Mouse (Mus musculus): ENCODE measurements around the gene Hemk1. TPM values are rescaled to one million over a fixed set of nuclear protein-coding genes. Genes with fewer than 3 reads are reported as not detected.
"Not testable (repeated sequence)": the region's sequence is repeated elsewhere in the genome, so short reads cannot be mapped to it uniquely, and the experiment has no call there.

The Hemk1 gene
- polyA plus RNA-seq, 1 experiment from 2014 or later = 2.6 TPM

DNA sequence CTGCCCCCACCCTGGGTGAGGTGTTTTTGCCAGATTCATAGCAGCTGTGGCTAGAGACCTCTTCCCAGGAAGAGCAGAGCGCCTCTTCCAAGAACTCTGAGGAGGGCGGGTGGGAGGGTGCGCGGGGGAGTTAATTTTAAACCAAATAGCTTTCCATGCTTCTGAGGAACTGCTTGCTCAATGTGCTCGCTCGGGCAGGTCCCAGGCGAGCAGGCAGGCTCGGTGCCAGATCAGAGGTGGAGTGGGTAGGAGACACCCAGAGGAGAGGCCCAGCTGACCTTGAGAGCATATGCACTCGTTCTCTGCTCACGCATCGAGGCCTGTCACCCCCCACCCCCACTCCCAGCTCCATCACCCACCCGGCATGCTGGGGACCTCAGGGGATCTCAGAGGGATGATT, 30.3 kb downstream of the Hemk1 start:
- H3K27ac ChIP-seq = no peak overlapping the region
- no peak overlapping the region for H3K4me3 ChIP-seq (ENCODE audit: inconsistent target)
- WGBS (ENCODE audit: missing documents) = 54% methylated on average over 12 of the region's 12 CpGs
- no peaks in the 10 kb centered on the region for H3K79me2 ChIP-seq (ENCODE audit: inconsistent target)
- H3K36me3 ChIP-seq (ENCODE audit: inconsistent target) = no peaks in the 10 kb centered on the region

DNA sequence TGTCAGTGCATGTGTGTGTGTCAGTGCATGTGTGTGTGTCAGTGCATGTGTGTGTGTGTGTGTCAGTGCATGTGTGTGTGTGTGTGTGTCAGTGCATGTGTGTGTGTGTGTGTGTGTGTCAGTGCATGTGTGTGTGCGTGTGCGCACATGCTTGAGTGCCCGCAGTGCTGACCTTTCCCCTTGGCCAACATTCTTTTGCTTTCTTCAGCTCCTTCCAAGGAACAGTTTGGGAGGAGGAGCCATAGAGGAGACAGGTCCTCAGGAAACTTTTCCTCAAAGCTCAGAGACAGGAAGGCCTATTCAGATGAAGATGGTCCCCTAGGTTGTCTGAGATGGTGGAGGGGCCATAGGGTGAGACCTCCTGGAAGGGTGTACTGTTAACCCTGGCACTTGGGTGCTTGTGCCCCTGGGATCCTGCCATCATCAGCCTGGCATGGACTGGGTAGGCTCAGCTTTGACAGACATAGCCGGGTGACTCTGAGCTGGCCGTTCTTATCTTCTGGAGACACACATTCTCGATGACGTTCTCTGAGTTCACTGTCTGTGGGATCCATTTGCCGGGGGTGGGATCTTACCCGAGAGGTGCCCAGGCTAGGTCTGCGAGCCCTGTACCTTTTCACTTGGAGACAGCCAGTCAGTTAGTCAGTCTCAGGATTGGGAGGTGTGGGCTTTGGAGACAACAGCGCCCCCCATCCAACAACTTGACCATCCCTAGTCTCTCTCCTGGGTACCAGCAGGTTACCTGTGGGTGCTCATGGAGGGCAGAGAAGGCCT, 30.9 kb downstream of the Hemk1 start:
- Histone ChIP-seq H3K4me3 (ENCODE audit: inconsistent target) (no peak overlapping the region), H3K36me3 (ENCODE audit: inconsistent target) (no peaks in the 10 kb centered on the region), H3K79me2 (ENCODE audit: inconsistent target) (no peaks in the 10 kb centered on the region), H3K27ac (no peak overlapping the region)
- 79% methylated on average over 11 of the region's 11 CpGs for WGBS (ENCODE audit: missing documents)

GRCm38 (mm10) chr9:107306673-107307072, 31.5 kb downstream of the Hemk1 start:
- not testable (repeated sequence) for H3K27ac ChIP-seq; H3K79me2 ChIP-seq (ENCODE audit: inconsistent target); H3K4me3 ChIP-seq (ENCODE audit: inconsistent target); H3K36me3 ChIP-seq (ENCODE audit: inconsistent target)
- 91% methylated on average over 1 of the region's 1 CpGs for WGBS (ENCODE audit: missing documents)

GRCm38 (mm10) chr9:107305601-107306542, 32.3 kb downstream of the Hemk1 start:
- no peaks in the 10 kb centered on the region for H3K79me2 ChIP-seq (ENCODE audit: inconsistent target)
- no peaks in the 10 kb centered on the region for H3K36me3 ChIP-seq (ENCODE audit: inconsistent target)
- H3K4me3 ChIP-seq (ENCODE audit: inconsistent target) = no peak overlapping the region
- no peak overlapping the region for H3K27ac ChIP-seq
- WGBS (ENCODE audit: missing documents) = 52% methylated on average over 13 of the region's 13 CpGs

GRCm38 (mm10) chr9:107305012-107305411, 33.1 kb downstream of the Hemk1 start:
- Histone ChIP-seq H3K4me3 (ENCODE audit: inconsistent target) (no peak overlapping the region), H3K27ac (no peak overlapping the region), H3K36me3 (ENCODE audit: inconsistent target) (no peaks in the 10 kb centered on the region), H3K79me2 (ENCODE audit: inconsistent target) (no peaks in the 10 kb centered on the region)
- 89% methylated on average over 4 of the region's 4 CpGs for WGBS (ENCODE audit: missing documents)

DNA sequence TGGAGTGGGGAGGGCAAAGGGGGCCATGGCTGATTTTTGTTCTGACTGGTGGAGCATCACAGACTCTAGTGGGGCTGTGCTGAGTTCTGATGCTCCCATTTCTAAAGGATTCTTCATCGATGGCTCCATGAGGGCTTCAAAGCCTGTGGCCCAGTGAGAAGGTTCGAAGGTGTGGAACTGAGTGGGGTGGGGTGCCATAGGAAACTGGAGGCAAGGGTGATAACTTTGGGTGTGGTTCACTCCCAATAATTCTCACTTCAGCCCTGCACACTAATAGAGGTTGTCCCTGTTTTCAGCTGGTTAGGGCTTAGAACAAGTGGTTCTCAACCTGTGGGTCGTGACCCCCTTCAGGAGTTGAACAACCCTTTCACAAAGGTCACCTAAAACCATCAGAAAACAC, 33.8 kb downstream of the Hemk1 start:
- Histone ChIP-seq H3K27ac (no peak overlapping the region), H3K36me3 (ENCODE audit: inconsistent target) (no peaks in the 10 kb centered on the region), H3K4me3 (ENCODE audit: inconsistent target) (no peak overlapping the region), H3K79me2 (ENCODE audit: inconsistent target) (no peaks in the 10 kb centered on the region)
- WGBS (ENCODE audit: missing documents) = 91% methylated on average over 3 of the region's 3 CpGs

- H3K36me3 ChIP-seq (ENCODE audit: inconsistent target) = no peaks in the 10 kb centered on the region
- no peaks in the 10 kb centered on the region for H3K79me2 ChIP-seq (ENCODE audit: inconsistent target)
- no peak overlapping the region for H3K4me3 ChIP-seq (ENCODE audit: inconsistent target)
- 97% methylated on average over 5 of the region's 5 CpGs for WGBS (ENCODE audit: missing documents)
- no peak overlapping the region for H3K27ac ChIP-seq
Observed at GRCm38 (mm10) chr9:107303900-107304299, 34.2 kb downstream of the Hemk1 start.

DNA sequence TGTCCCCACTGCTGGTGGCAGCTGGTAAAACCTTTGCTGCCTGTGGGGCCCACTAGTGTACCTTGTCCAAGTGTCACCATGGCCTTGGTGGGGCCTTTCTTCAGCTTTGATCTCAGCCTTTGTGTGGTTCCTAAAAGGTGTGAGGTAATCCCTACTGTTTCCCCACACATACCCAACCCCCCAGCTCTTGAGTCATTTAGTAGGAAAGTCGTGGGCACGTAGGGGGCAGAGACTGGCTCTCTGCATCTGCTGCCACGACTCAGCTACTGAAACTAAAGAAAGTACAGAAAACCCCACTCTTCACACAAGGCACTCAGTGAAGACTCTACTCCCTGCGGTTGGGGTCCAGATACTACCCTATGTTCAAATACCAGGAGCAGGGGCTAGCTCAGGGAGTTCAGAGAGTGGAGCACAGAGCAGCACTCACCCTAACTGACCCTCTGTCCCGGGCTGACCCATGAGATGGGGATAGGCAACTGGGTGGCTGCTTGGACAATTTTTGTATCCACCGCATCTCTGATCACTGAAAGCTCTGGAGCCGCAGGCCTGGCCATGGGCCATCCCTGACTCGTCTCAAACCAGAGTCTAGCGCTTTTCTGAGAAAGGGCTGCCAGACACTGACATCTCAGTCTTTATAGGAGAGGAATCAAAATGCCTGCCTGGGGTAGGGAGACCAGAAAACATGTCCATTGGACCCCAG, 34.9 kb downstream of the Hemk1 start:
- WGBS (ENCODE audit: missing documents) = 73% methylated on average over 9 of the region's 9 CpGs
- H3K4me3 ChIP-seq (ENCODE audit: inconsistent target) = no peak overlapping the region
- no peaks in the 10 kb centered on the region for H3K36me3 ChIP-seq (ENCODE audit: inconsistent target)
- no peaks in the 10 kb centered on the region for H3K79me2 ChIP-seq (ENCODE audit: inconsistent target)
- no peak overlapping the region for H3K27ac ChIP-seq

GRCm38 (mm10) chr9:107302592-107302991, 35.6 kb downstream of the Hemk1 start:
- no peaks in the 10 kb centered on the region for H3K36me3 ChIP-seq (ENCODE audit: inconsistent target)
- no peak overlapping the region for H3K27ac ChIP-seq
- WGBS (ENCODE audit: missing documents) = 88% methylated on average over 7 of the region's 7 CpGs
- H3K79me2 ChIP-seq (ENCODE audit: inconsistent target) = no peaks in the 10 kb centered on the region
- no peak overlapping the region for H3K4me3 ChIP-seq (ENCODE audit: inconsistent target)

DNA sequence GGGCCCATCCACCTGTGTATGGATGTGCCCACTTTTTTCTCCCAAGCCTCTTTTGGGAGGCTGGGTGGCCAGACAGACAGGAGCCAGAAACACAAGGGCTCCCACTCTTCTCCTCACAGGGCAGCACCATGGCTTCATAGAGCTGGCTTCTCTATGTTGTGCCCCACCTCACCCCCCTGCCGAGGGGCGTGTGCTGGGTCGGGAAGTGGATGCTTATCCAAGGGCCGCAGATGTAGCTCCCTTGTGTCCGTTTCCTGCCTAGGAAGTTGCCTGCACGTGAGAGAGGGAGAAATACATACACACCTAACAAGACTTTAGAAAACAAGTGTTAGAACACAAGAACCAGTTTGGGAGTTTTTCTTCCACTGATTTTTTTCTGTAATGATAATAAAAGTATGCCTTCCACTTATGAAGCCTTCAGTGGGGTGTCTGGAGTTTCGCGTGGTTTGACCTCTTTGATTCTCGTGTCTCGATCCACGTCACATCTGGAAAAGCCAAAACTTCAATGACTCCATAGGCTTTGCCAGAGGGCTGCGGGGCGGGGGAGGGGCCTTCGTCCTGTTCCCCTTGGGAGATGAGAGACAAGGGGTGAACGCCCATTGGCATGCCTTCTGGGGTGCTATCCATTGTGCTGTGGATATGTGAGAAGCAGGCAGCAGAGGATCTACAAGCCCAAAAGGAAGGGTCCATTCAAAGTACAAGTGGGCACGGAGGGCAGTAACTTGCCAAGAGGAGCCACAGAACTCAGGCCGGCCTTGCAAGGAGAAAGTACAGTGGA, 36.4 kb downstream of the Hemk1 start:
- Histone ChIP-seq H3K79me2 (ENCODE audit: inconsistent target) (no peaks in the 10 kb centered on the region), H3K36me3 (ENCODE audit: inconsistent target) (no peaks in the 10 kb centered on the region), H3K27ac (no peak overlapping the region), H3K4me3 (ENCODE audit: inconsistent target) (no peak overlapping the region)
- WGBS (ENCODE audit: missing documents) = 93% methylated on average over 17 of the region's 17 CpGs

DNA sequence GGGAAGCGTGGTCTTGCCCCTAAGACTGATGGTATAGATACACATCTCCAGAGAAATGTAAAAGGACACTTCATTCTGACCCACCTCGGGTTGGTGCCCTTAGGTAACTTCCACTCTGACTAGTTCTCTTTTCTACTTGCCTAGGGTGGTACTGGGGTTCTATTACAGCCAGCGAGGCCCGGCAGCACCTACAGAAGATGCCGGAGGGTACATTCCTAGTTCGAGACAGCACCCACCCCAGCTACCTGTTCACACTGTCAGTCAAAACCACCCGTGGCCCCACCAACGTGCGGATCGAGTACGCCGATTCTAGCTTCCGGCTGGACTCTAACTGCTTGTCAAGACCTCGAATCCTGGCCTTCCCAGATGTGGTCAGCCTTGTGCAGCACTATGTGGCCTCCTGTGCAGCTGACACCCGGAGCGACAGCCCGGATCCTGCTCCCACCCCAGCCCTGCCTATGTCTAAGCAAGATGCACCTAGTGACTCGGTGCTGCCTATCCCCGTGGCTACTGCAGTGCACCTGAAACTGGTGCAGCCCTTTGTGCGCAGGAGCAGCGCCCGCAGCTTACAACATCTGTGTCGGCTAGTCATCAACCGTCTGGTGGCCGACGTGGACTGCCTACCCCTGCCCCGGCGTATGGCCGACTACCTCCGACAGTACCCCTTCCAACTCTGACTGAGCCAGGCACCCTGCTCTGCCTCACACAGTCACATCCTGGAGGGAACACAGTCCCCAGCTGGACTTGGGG, 37.8 kb downstream of the Hemk1 start:
- H3K27ac ChIP-seq = no peak overlapping the region
- WGBS (ENCODE audit: missing documents) = 88% methylated on average over 30 of the region's 30 CpGs
- no peak overlapping the region for H3K4me3 ChIP-seq (ENCODE audit: inconsistent target)
- no peaks in the 10 kb centered on the region for H3K79me2 ChIP-seq (ENCODE audit: inconsistent target)
- no peaks in the 10 kb centered on the region for H3K36me3 ChIP-seq (ENCODE audit: inconsistent target)

GRCm38 (mm10) chr9:107299783-107300182, 38.4 kb downstream of the Hemk1 start:
- H3K4me3 ChIP-seq (ENCODE audit: inconsistent target) = no peak overlapping the region
- no peak overlapping the region for H3K27ac ChIP-seq
- no peaks in the 10 kb centered on the region for H3K79me2 ChIP-seq (ENCODE audit: inconsistent target)
- no peaks in the 10 kb centered on the region for H3K36me3 ChIP-seq (ENCODE audit: inconsistent target)
- WGBS (ENCODE audit: missing documents) = 99% methylated on average over 7 of the region's 7 CpGs

DNA sequence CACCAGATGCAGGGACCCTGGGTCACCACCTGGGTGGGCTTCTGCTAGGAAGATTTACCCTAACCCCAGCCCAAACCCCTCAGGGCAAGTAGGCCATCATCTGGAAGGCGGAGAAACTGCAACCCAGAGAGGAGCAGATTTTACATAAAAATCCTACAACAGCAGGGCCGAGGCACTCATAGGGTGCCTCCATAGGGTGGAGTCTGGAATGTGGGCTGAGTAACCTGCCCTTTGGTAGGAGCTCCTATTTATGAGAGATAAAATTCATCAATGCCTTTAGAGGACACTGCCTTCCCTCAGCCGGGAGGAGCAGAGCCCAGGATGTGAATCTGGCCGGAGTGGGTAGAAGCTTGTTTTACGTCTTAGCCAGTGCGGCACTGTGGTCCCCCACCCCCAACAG, 39.3 kb downstream of the Hemk1 start:
- no peak overlapping the region for H3K27ac ChIP-seq
- H3K4me3 ChIP-seq (ENCODE audit: inconsistent target) = no peak overlapping the region
- H3K36me3 ChIP-seq (ENCODE audit: inconsistent target) = no peaks in the 10 kb centered on the region
- WGBS (ENCODE audit: missing documents) = 81% methylated on average over 6 of the region's 6 CpGs
- no peaks in the 10 kb centered on the region for H3K79me2 ChIP-seq (ENCODE audit: inconsistent target)

Measured in macrophage (primary cell).